Mouse (Mus musculus): ENCODE measurements around the gene D630003M21Rik.

- TF ChIP-seq CTCF (IDR thresholded peaks at IDR 0.05; ENCODE audit: low read depth) (no peak), EP300 (optimal IDR thresholded peaks at IDR 0.05) (no peak)
Measured at GRCm38 (mm10) chr2:158168741-158169211, 60.2 kb downstream of the D630003M21Rik start.
